Comparison of ENCODE assay signal across 12 mouse cellular contexts in the genomic region with DNA sequence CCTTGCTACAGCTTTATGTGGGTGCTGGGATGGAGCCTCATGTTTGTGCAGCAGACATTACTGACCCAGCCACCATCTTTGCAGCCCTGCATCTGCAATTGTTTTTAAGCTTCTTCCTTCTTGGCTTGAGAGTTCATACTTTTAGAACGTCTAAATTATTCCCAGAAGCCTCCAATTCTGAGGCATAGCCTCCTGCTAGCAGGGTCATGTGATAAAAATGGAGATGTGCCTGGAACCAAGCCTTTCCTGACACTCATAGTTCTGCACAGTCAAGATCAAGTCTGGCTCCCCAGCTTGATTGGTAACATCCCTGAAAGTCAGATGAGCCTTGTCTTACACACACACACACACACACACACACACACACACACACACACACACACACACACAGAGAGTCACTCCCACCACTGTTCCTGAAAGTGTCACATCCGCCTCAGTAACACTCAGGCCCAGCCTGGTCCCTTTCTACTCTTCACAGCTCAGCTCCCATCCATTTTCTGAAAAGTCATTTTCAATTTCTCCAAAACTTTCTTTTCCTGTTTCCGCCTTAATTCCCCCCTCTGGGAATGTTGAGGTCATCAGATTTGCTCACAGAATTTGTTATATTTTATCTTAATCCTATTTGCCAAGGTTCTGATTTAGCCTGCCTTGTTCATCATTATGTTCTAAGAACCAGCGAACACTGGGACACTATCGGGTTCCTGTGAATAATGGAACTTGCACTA.
DNase-seq lines count a peak whose midpoint lies in the region; ATAC-seq and TF ChIP-seq lines count a peak whose summit lies in the region.
"Had no signal": no experiment of that assay in that cellular context is flagged by ENCODE, and none has a peak within 500 bp of the region (broad histone marks: within the 10 kb centered on the region; RNA-seq: fewer than 3 reads in every experiment).

No protein-coding gene starts in this region.

- H3K36me3 ChIP-seq in heart, embryonic 13.5 days: peaks cover 36% of the 10 kb centered on the region
- H3K36me3 ChIP-seq in heart, embryonic 11.5 days (ENCODE audit: control insufficient read depth, insufficient read depth, low read length): peaks cover 8% of the 10 kb centered on the region; the same call in 1 of the 2 replicates
- peaks cover 14% of the 10 kb centered on the region; the same call in 1 of the 2 replicates for H3K36me3 ChIP-seq in lung, embryonic 14.5 days (ENCODE audit: insufficient read depth)
- H3K36me3 ChIP-seq in stomach, embryonic 16.5 days (ENCODE audit: control insufficient read depth, insufficient read depth, low read length): no peaks in the 10 kb centered on the region

- ATAC-seq in heart, embryonic 13.5 days (ENCODE audit: extremely low read depth, insufficient number of reproducible peaks, low FRiP score, low TSS enrichment): no peak
- ATAC-seq in heart, embryonic 11.5 days (replicated peaks; ENCODE audit: insufficient number of reproducible peaks, low FRiP score, low TSS enrichment): no peak
- no peak for ATAC-seq in lung, embryonic 14.5 days (ENCODE audit: insufficient read depth)
- ATAC-seq in stomach, embryonic 16.5 days (ENCODE audit: insufficient read depth, low FRiP score): no peak
- ATAC-seq: inflammation-experienced regulatory T-cells, adult 6 months; midbrain, embryonic 16.5 days had no signal

- H3K27me3 ChIP-seq in heart, embryonic 13.5 days (replicated peaks): no peaks in the 10 kb centered on the region
- H3K27me3 ChIP-seq in heart, embryonic 11.5 days (ENCODE audit: control insufficient read depth, insufficient read depth, low read length): no peaks in the 10 kb centered on the region
- no peaks in the 10 kb centered on the region for H3K27me3 ChIP-seq in lung, embryonic 14.5 days (ENCODE audit: insufficient read depth, low read length)
- H3K27me3 ChIP-seq in stomach, embryonic 16.5 days (ENCODE audit: control insufficient read depth, insufficient read depth, low read length): no peaks in the 10 kb centered on the region

- TF ChIP-seq CTCF in lung, embryonic 14.5 days (IDR thresholded peaks at IDR 0.05; ENCODE audit: low read depth): no peak
- no peak for TF ChIP-seq CTCF in embryonic fibroblast, embryonic 13.5 days (IDR thresholded peaks at IDR 0.05; ENCODE audit: borderline replicate concordance, insufficient read depth, low read length)

- H3K4me3 ChIP-seq in heart, embryonic 13.5 days: no peak overlapping the region
- H3K4me3 ChIP-seq in heart, embryonic 11.5 days (ENCODE audit: low read depth, low read length): no peak overlapping the region
- no peak overlapping the region for H3K4me3 ChIP-seq in lung, embryonic 14.5 days (ENCODE audit: low read depth, low read length)
- no peak overlapping the region for H3K4me3 ChIP-seq in embryonic fibroblast, embryonic 13.5 days (ENCODE audit: insufficient read depth, low read length)
- H3K4me3 ChIP-seq in stomach, embryonic 16.5 days (replicated peaks; ENCODE audit: low read length): no peak overlapping the region

- H3K4me2 ChIP-seq in heart, embryonic 13.5 days: no peak overlapping the region
- no peak overlapping the region for H3K4me2 ChIP-seq in heart, embryonic 11.5 days
- H3K4me2 ChIP-seq in lung, embryonic 14.5 days: no peak overlapping the region
- H3K4me2 ChIP-seq in stomach, embryonic 16.5 days (ENCODE audit: low read depth, low read length): no peak overlapping the region

- peaks cover 43% of the 10 kb centered on the region for H3K4me1 ChIP-seq in heart, embryonic 13.5 days
- H3K4me1 ChIP-seq in heart, embryonic 11.5 days (ENCODE audit: control insufficient read depth, insufficient read depth, low read length): peaks cover 17% of the 10 kb centered on the region
- peaks cover 10% of the 10 kb centered on the region; the same call in 1 of the 2 replicates for H3K4me1 ChIP-seq in lung, embryonic 14.5 days (ENCODE audit: insufficient read depth)
- H3K4me1 ChIP-seq in embryonic fibroblast, embryonic 13.5 days (ENCODE audit: control insufficient read depth, insufficient read depth, low read length): peaks cover 17% of the 10 kb centered on the region
- H3K4me1 ChIP-seq in stomach, embryonic 16.5 days (ENCODE audit: control insufficient read depth, insufficient read depth, low read length): peaks cover 14% of the 10 kb centered on the region

- TF ChIP-seq POLR2A in embryonic fibroblast, embryonic 13.5 days (IDR thresholded peaks at IDR 0.05; ENCODE audit: low read depth, low read length): no peak

- 0 out of 2 replicates have a peak overlapping the region, but pooled peaks have one; percentile 15 for H3K27ac ChIP-seq in heart, embryonic 13.5 days (replicated peaks)
- no peak overlapping the region for H3K27ac ChIP-seq in heart, embryonic 11.5 days (ENCODE audit: low read depth, low read length)
- peak overlapping the region; percentile 36; the same call in 1 of the 2 replicates for H3K27ac ChIP-seq in lung, embryonic 14.5 days (ENCODE audit: low read depth)
- peak overlapping the region; percentile 87 for H3K27ac ChIP-seq in embryonic fibroblast, embryonic 13.5 days (ENCODE audit: insufficient read depth, low read length)
- peak overlapping the region; percentile 22 for H3K27ac ChIP-seq in stomach, embryonic 16.5 days (ENCODE audit: low read length)

- H3K9ac ChIP-seq in heart, embryonic 13.5 days: no peak overlapping the region
- no peak overlapping the region for H3K9ac ChIP-seq in heart, embryonic 11.5 days (ENCODE audit: low read depth, low read length)
- no peak overlapping the region for H3K9ac ChIP-seq in lung, embryonic 14.5 days
- H3K9ac ChIP-seq in stomach, embryonic 16.5 days (ENCODE audit: low read length): no peak overlapping the region

- peak; percentile 34 for DNase-seq in lung, embryonic 14.5 days
- DNase-seq in lung, adult 18-20 months: no peak
- no peak for DNase-seq in cerebellum, adult 18-20 months
- no peak for DNase-seq in layer of hippocampus, postnatal 10 days (ENCODE audit: low spot score in 2 of 2)
- DNase-seq: B cell, adult 2 months; embryo, embryonic 11 days had no signal

- no peaks in the 10 kb centered on the region for H3K9me3 ChIP-seq in heart, embryonic 13.5 days
- no peaks in the 10 kb centered on the region for H3K9me3 ChIP-seq in heart, embryonic 11.5 days (replicated peaks; ENCODE audit: control insufficient read depth, low read length)
- H3K9me3 ChIP-seq in lung, embryonic 14.5 days (ENCODE audit: low read depth, low read length): no peaks in the 10 kb centered on the region
- no peaks in the 10 kb centered on the region for H3K9me3 ChIP-seq in stomach, embryonic 16.5 days (replicated peaks; ENCODE audit: control insufficient read depth, low read length)

- WGBS in heart, embryonic 13.5 days: 63% methylated on average over 5 of the region's 5 CpGs
- WGBS in heart, embryonic 11.5 days (ENCODE audit: insufficient replicate concordance): 73% methylated on average over 5 of the region's 5 CpGs
- WGBS in lung, embryonic 14.5 days: 60% methylated on average over 5 of the region's 5 CpGs
- WGBS in stomach, embryonic 16.5 days: 53% methylated on average over 5 of the region's 5 CpGs
